Mouse (Mus musculus) cortical plate, adult 2 months (tissue): ENCODE results near the gene Pla2g5.

Experiments used
- CTCF ChIP-seq: fragments of 200-500 bp; IDR thresholded peaks from 2 replicates; pipeline ENCODE4 v1.5.1; 2011; ENCODE audit warnings: mild to moderate bottlenecking, control low read depth, low read length; ENCODE audit not compliant: insufficient read depth; ENCODE audit errors: extremely low read depth
- POLR2A ChIP-seq: fragments of 200-500 bp; IDR thresholded peaks from 2 replicates; pipeline ENCODE4 v1.6.1; 2011; ENCODE audit warnings: mild to moderate bottlenecking, low read length, control low read depth; ENCODE audit not compliant: insufficient read depth; ENCODE audit errors: extremely low read depth

- TF ChIP-seq CTCF (no peak), POLR2A (no peak)
Measured at GRCm38 (mm10) chr4:138771970-138772369, 91.3 kb downstream of the Pla2g5 start.
